In genomic region chr2:30800671-30801066, GRCm38 (mm10) we compare ENCODE assay signal across 10 mouse cellular contexts. TPM values are rescaled to one million over a fixed set of nuclear protein-coding genes. Genes with fewer than 3 reads are reported as not detected.
DNase-seq lines count a peak whose midpoint lies in the region; ATAC-seq and TF ChIP-seq lines count a peak whose summit lies in the region.
"Had no signal": no experiment of that assay in that cellular context is flagged by ENCODE, and none has a peak within 500 bp of the region (broad histone marks: within the 10 kb centered on the region; RNA-seq: fewer than 3 reads in every experiment).

No protein-coding gene starts in this region.

- ATAC-seq in heart, postnatal 0 days (ENCODE audit: insufficient read depth, low read depth) = no peak
- ATAC-seq in embryonic facial prominence, embryonic 11.5 days (replicated peaks; ENCODE audit: insufficient number of reproducible peaks, low FRiP score, low TSS enrichment, low read depth) = no peak
- no peak for ATAC-seq in hindbrain, postnatal 0 days
- ATAC-seq in midbrain, embryonic 14.5 days (ENCODE audit: low FRiP score, low TSS enrichment) = no peak

- H3K36me3 ChIP-seq in heart, postnatal 0 days (replicated peaks; ENCODE audit: control insufficient read depth, insufficient read depth, low read length) = no peaks in the 10 kb centered on the region
- no peaks in the 10 kb centered on the region for H3K36me3 ChIP-seq in embryonic facial prominence, embryonic 11.5 days (replicated peaks; ENCODE audit: control insufficient read depth, insufficient read depth, low read depth, low read length)
- no peaks in the 10 kb centered on the region for H3K36me3 ChIP-seq in hindbrain, postnatal 0 days (ENCODE audit: insufficient read depth, low read length)
- H3K36me3 ChIP-seq in midbrain, embryonic 14.5 days (ENCODE audit: control insufficient read depth, insufficient read depth, low read length) = no peaks in the 10 kb centered on the region

- WGBS in heart, postnatal 0 days = 40% methylated on average over 7 of the region's 7 CpGs
- 33% methylated on average over 7 of the region's 7 CpGs for WGBS in embryonic facial prominence, embryonic 11.5 days
- 42% methylated on average over 7 of the region's 7 CpGs for WGBS in hindbrain, postnatal 0 days
- 30% methylated on average over 7 of the region's 7 CpGs for WGBS in midbrain, embryonic 14.5 days

- intact Hi-C loops in heart, postnatal 36 days (cut with DNase I) = no loop called here

- no peaks in the 10 kb centered on the region for H3K9me3 ChIP-seq in heart, postnatal 0 days (replicated peaks; ENCODE audit: control insufficient read depth, low read length)
- H3K9me3 ChIP-seq in embryonic facial prominence, embryonic 11.5 days (replicated peaks; ENCODE audit: control insufficient read depth, low read length) = no peaks in the 10 kb centered on the region
- H3K9me3 ChIP-seq in hindbrain, postnatal 0 days (ENCODE audit: low read length) = no peaks in the 10 kb centered on the region
- no peaks in the 10 kb centered on the region for H3K9me3 ChIP-seq in midbrain, embryonic 14.5 days (ENCODE audit: control insufficient read depth, low read length)

- H3K27me3 ChIP-seq in heart, postnatal 0 days (ENCODE audit: control insufficient read depth, insufficient read depth, low read length) = 0 out of 2 replicates have a peak, but pooled peaks cover 9% of the 10 kb centered on the region
- H3K27me3 ChIP-seq in embryonic facial prominence, embryonic 11.5 days (ENCODE audit: control insufficient read depth, insufficient read depth, low read length) = peaks cover 7% of the 10 kb centered on the region
- 0 out of 2 replicates have a peak, but pooled peaks cover 6% of the 10 kb centered on the region for H3K27me3 ChIP-seq in hindbrain, postnatal 0 days (ENCODE audit: insufficient read depth, low read length)
- H3K27me3 ChIP-seq in midbrain, embryonic 14.5 days (ENCODE audit: control insufficient read depth, insufficient read depth, low read length) = peaks cover 18% of the 10 kb centered on the region

- TF ChIP-seq EP300 in heart, postnatal 0 days (IDR thresholded peaks at IDR 0.05; ENCODE audit: low read depth) = no peak

- peak overlapping the region; percentile 51; the same call in 1 of the 2 replicates for H3K9ac ChIP-seq in heart, postnatal 0 days (replicated peaks; ENCODE audit: low read depth, low read length)
- no peak overlapping the region for H3K9ac ChIP-seq in embryonic facial prominence, embryonic 11.5 days (replicated peaks; ENCODE audit: low read length)
- peak overlapping the region; percentile 50 for H3K9ac ChIP-seq in hindbrain, postnatal 0 days (replicated peaks; ENCODE audit: low read length)
- peak overlapping the region; percentile 51; the same call in 1 of the 2 replicates for H3K9ac ChIP-seq in midbrain, embryonic 14.5 days (replicated peaks; ENCODE audit: low read length)

- peaks cover 12% of the 10 kb centered on the region for H3K4me1 ChIP-seq in heart, postnatal 0 days (ENCODE audit: control insufficient read depth, insufficient read depth)
- peaks cover 8% of the 10 kb centered on the region for H3K4me1 ChIP-seq in embryonic facial prominence, embryonic 11.5 days (ENCODE audit: control insufficient read depth, insufficient read depth, low read length)
- H3K4me1 ChIP-seq in hindbrain, postnatal 0 days (ENCODE audit: insufficient read depth, low read length) = peaks cover 19% of the 10 kb centered on the region
- peaks cover 27% of the 10 kb centered on the region for H3K4me1 ChIP-seq in midbrain, embryonic 14.5 days (ENCODE audit: control insufficient read depth, insufficient read depth, low read length)

- H3K4me2 ChIP-seq in heart, postnatal 0 days (ENCODE audit: low read depth, low read length) = peak overlapping the region; percentile 88
- H3K4me2 ChIP-seq in embryonic facial prominence, embryonic 11.5 days (ENCODE audit: low read depth, low read length) = peak overlapping the region; percentile 91
- H3K4me2 ChIP-seq in hindbrain, postnatal 0 days (ENCODE audit: low read depth, low read length) = peak overlapping the region; percentile 76
- peak overlapping the region; percentile 80 for H3K4me2 ChIP-seq in midbrain, embryonic 14.5 days (ENCODE audit: low read length)

- H3K4me3 ChIP-seq in heart, postnatal 0 days (ENCODE audit: low read depth, low read length) = peak overlapping the region; percentile 50
- H3K4me3 ChIP-seq in embryonic facial prominence, embryonic 11.5 days (ENCODE audit: low read depth, low read length) = peak overlapping the region; percentile 44
- H3K4me3 ChIP-seq in hindbrain, postnatal 0 days (ENCODE audit: low read length) = peak overlapping the region; percentile 43
- peak overlapping the region; percentile 39 for H3K4me3 ChIP-seq in midbrain, embryonic 14.5 days (replicated peaks; ENCODE audit: low read depth, low read length)

- no peak for DNase-seq in heart, postnatal 0 days (ENCODE audit: low spot score)
- DNase-seq in heart, postnatal 36 days = no peak
- DNase-seq in embryonic facial prominence, embryonic 11.5 days (ENCODE audit: low spot score) = no peak
- no peak for DNase-seq in hindbrain, postnatal 0 days (ENCODE audit: low spot score)
- no peak for DNase-seq in midbrain, embryonic 14.5 days
- DNase-seq in T-cell, adult 2 months (ENCODE audit: low spot score) = no peak
- DNase-seq in thymus, postnatal 25 days = no peak
- no peak for DNase-seq in right cerebral cortex, postnatal 4 days

- no peak overlapping the region for H3K27ac ChIP-seq in heart, postnatal 0 days (ENCODE audit: low read depth)
- no peak overlapping the region for H3K27ac ChIP-seq in embryonic facial prominence, embryonic 11.5 days (replicated peaks; ENCODE audit: low read depth, low read length)
- no peak overlapping the region for H3K27ac ChIP-seq in hindbrain, postnatal 0 days
- H3K27ac ChIP-seq in midbrain, embryonic 14.5 days (replicated peaks; ENCODE audit: low read depth, low read length) = no peak overlapping the region

- no peak for TF ChIP-seq CTCF in heart, postnatal 0 days (IDR thresholded peaks at IDR 0.05; ENCODE audit: low read depth)
- no peak for TF ChIP-seq CTCF in hindbrain, postnatal 0 days (IDR thresholded peaks at IDR 0.05; ENCODE audit: low read depth)

RNA-seq across cellular contexts. Expression of gene 1700001O22Rik, which starts 2.8 kb away (rescaled TPM):
- total RNA-seq in heart, postnatal 0 days (2014; rRNA removed; ENCODE audit: low replicate concordance) = 1.5 and 4.1 TPM in 2 replicates
- polyA plus RNA-seq in heart, postnatal 0 days (2015; fragmentation: Nextera tagmentation; extraction: Ambion mirVana) = 1.9 and 2.0 TPM in 2 replicates
- total RNA-seq in heart, postnatal 36 days (2021) = under 1 TPM; 0.67 to 0.76 TPM
- 1.8 and 3.6 TPM in 2 replicates for polyA plus RNA-seq in embryonic facial prominence, embryonic 11.5 days (2014; fragmentation: Nextera tagmentation; extraction: Ambion mirVana)
- total RNA-seq in hindbrain, postnatal 0 days (2014; rRNA removed) = 0.75 and 2.4 TPM in 2 replicates
- 1.8 and 2.6 TPM in 2 replicates for polyA plus RNA-seq in hindbrain, postnatal 0 days (2015; fragmentation: Nextera tagmentation; extraction: Ambion mirVana)
- polyA plus RNA-seq in midbrain, embryonic 14.5 days (2014; fragmentation: Nextera tagmentation; extraction: Ambion mirVana) = 0.87 and 1.0 TPM in 2 replicates
- total RNA-seq: CH12.LX had no signal

RNA-seq across cellular contexts. Expression of gene Ntmt1, which starts 7.0 kb away (rescaled TPM):
- 67.2 and 89.9 TPM in 2 replicates for total RNA-seq in heart, postnatal 0 days (2014; rRNA removed; ENCODE audit: low replicate concordance)
- 83.4 and 87.8 TPM in 2 replicates for polyA plus RNA-seq in heart, postnatal 0 days (2015; fragmentation: Nextera tagmentation; extraction: Ambion mirVana)
- total RNA-seq in heart, postnatal 36 days (2021) = 10 to 100 TPM; 23.4 to 27.8 TPM
- polyA plus RNA-seq in embryonic facial prominence, embryonic 11.5 days (2014; fragmentation: Nextera tagmentation; extraction: Ambion mirVana) = 98.9 and 101 TPM in 2 replicates
- total RNA-seq in hindbrain, postnatal 0 days (2014; rRNA removed) = 79.5 and 96.3 TPM in 2 replicates
- 95.9 and 99.6 TPM in 2 replicates for polyA plus RNA-seq in hindbrain, postnatal 0 days (2015; fragmentation: Nextera tagmentation; extraction: Ambion mirVana)
- polyA plus RNA-seq in midbrain, embryonic 14.5 days (2014; fragmentation: Nextera tagmentation; extraction: Ambion mirVana) = 114 and 122 TPM in 2 replicates

RNA-seq across cellular contexts. Expression of gene Asb6, which starts 29.5 kb away (rescaled TPM):
- 16.2 and 20.0 TPM in 2 replicates for total RNA-seq in heart, postnatal 0 days (2014; rRNA removed; ENCODE audit: low replicate concordance)
- 12.4 and 13.0 TPM in 2 replicates for polyA plus RNA-seq in heart, postnatal 0 days (2015; fragmentation: Nextera tagmentation; extraction: Ambion mirVana)
- 1 to 10 TPM; 7.3 to 8.1 TPM for total RNA-seq in heart, postnatal 36 days (2021)
- 27.6 and 35.7 TPM in 2 replicates for polyA plus RNA-seq in embryonic facial prominence, embryonic 11.5 days (2014; fragmentation: Nextera tagmentation; extraction: Ambion mirVana)
- 49.1 and 53.5 TPM in 2 replicates for total RNA-seq in hindbrain, postnatal 0 days (2014; rRNA removed)
- 36.6 and 37.4 TPM in 2 replicates for polyA plus RNA-seq in hindbrain, postnatal 0 days (2015; fragmentation: Nextera tagmentation; extraction: Ambion mirVana)
- 38.5 and 42.7 TPM in 2 replicates for polyA plus RNA-seq in midbrain, embryonic 14.5 days (2014; fragmentation: Nextera tagmentation; extraction: Ambion mirVana)

RNA-seq across cellular contexts. Expression of gene Prrx2, which starts 34.1 kb away (rescaled TPM):
- total RNA-seq in heart, postnatal 0 days (2014; rRNA removed; ENCODE audit: low replicate concordance) = 8.0 and 24.0 TPM in 2 replicates
- 3.6 and 4.1 TPM in 2 replicates for polyA plus RNA-seq in heart, postnatal 0 days (2015; fragmentation: Nextera tagmentation; extraction: Ambion mirVana)
- 1 to 10 TPM in 1 of 2 experiments, under 1 TPM in 1; 0.41 to 1.1 TPM for total RNA-seq in heart, postnatal 36 days (2021)
- 106 and 109 TPM in 2 replicates for polyA plus RNA-seq in embryonic facial prominence, embryonic 11.5 days (2014; fragmentation: Nextera tagmentation; extraction: Ambion mirVana)
- total RNA-seq in hindbrain, postnatal 0 days (2014; rRNA removed) = 6.7 and 7.2 TPM in 2 replicates
- 5.0 and 5.6 TPM in 2 replicates for polyA plus RNA-seq in hindbrain, postnatal 0 days (2015; fragmentation: Nextera tagmentation; extraction: Ambion mirVana)
- 1.4 and 2.2 TPM in 2 replicates for polyA plus RNA-seq in midbrain, embryonic 14.5 days (2014; fragmentation: Nextera tagmentation; extraction: Ambion mirVana)
- total RNA-seq: CH12.LX; hematopoietic stem cell, adult 5-6 weeks had no signal
